ENCODE assay signal across 9 mouse cellular contexts in the genomic region with DNA sequence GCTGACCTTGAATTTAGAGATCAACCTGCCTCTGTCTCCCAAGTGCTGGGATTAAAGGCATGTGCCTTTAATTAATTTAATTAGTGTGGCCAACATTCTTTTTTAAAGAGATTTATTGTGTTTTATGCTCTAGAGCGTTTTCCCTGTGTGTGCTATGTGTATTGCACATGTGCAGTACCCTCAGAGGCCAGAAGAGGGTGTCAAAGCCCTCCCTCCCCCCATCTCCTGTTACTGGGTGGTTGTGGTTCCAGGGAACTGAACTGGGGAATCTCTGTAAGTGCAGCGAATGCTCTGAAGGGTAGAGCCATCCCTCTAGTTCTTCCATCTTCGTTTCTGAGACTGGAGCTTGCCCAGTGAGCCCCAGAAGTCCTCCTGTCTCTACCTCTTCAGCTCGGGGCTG. TPM values are rescaled to one million over a fixed set of nuclear protein-coding genes. Genes with fewer than 3 reads are reported as not detected.
A peak's percentile ranks its signal among the peaks of the same experiment; 100 is the strongest.
DNase-seq lines count a peak whose midpoint lies in the region; TF ChIP-seq lines count a peak whose summit lies in the region.
"Had no signal": no experiment of that assay in that cellular context is flagged by ENCODE, and none has a peak within 500 bp of the region (broad histone marks: within the 10 kb centered on the region; RNA-seq: fewer than 3 reads in every experiment).

No protein-coding gene starts in this region.

- TF ChIP-seq CTCF in spleen, adult 2 months (IDR thresholded peaks at IDR 0.05; ENCODE audit: extremely low read depth, insufficient read depth, insufficient read length, insufficient replicate concordance): peak; percentile 16; the same call in 1 of the 2 replicates

- H3K27ac ChIP-seq in spleen, adult 2 months (ENCODE audit: insufficient read depth, low read length): no peak overlapping the region
- H3K27ac ChIP-seq: limb, embryonic 13.5 days had no signal

- no peaks in the 10 kb centered on the region for H3K27me3 ChIP-seq in spleen, adult 2 months (ENCODE audit: control insufficient read depth, insufficient read depth, low read length)
- H3K27me3 ChIP-seq: limb, embryonic 13.5 days had no signal

- WGBS in spleen, adult 2 months: 62% methylated on average over 4 of the region's 4 CpGs

- no peak overlapping the region for H3K4me3 ChIP-seq in spleen, adult 2 months (ENCODE audit: extremely low read depth, insufficient read depth, insufficient read length)
- H3K4me3 ChIP-seq: limb, embryonic 13.5 days had no signal

- peak; percentile 72 for DNase-seq in heart, adult 11 months
- DNase-seq in heart, adult 8-10 months (ENCODE audit: low spot score): no peak
- DNase-seq in spleen, adult 2 months (ENCODE audit: low read depth in 1 of 2, low spot score in 2 of 2): no peak
- no peak for DNase-seq in spleen, postnatal 36 days (ENCODE audit: low spot score in 2 of 2)
- DNase-seq in embryo, embryonic 10.5 days (ENCODE audit: low spot score): peak; percentile 60
- peak; percentile 45 for DNase-seq in mesoderm, embryonic 11.5 days (ENCODE audit: low read depth, low spot score)
- no peak for DNase-seq in layer of hippocampus, adult 18-20 months (ENCODE audit: low spot score in 2 of 2)
- DNase-seq in layer of hippocampus, postnatal 36 days: no peak

- H3K36me3 ChIP-seq in spleen, adult 2 months (ENCODE audit: control insufficient read depth, insufficient read depth, low read length): no peaks in the 10 kb centered on the region
- H3K36me3 ChIP-seq: limb, embryonic 13.5 days had no signal

- no peak for TF ChIP-seq POLR2A in spleen, adult 2 months (IDR thresholded peaks at IDR 0.05; ENCODE audit: low read depth, low read length)

- no peaks in the 10 kb centered on the region for H3K4me1 ChIP-seq in spleen, adult 2 months (ENCODE audit: control insufficient read depth, insufficient read depth, insufficient read length)
- H3K4me1 ChIP-seq: limb, embryonic 13.5 days had no signal

RNA-seq across cellular contexts. Expression of a gene that starts 2.1 kb away (rescaled TPM):
- 1 to 10 TPM in 3 of 4 experiments, under 1 TPM in 1; 0.92 to 2.8 (median 1.7) TPM for total RNA-seq in heart, adult 8-10 months (2022)
- 0.29 and 0.42 TPM in 2 replicates for polyA plus RNA-seq in spleen, adult 2 months (2012; rRNA removed)
- 1 to 10 TPM in 1 of 2 experiments, under 1 TPM in 1; 0.84 to 1.1 TPM for total RNA-seq in layer of hippocampus, adult 18-20 months (2021)
- total RNA-seq in layer of hippocampus, postnatal 36 days (2021): 1 to 10 TPM in 1 of 2 experiments, under 1 TPM in 1; 0.86 to 1.2 TPM

Comparison
In these comparisons a context has a peak if more than half of its experiments do, and no peak if none do; other contexts are left out.
1. DNase-seq: peak in heart, adult 11 months (single experiment), embryo, embryonic 10.5 days (single experiment) and mesoderm, embryonic 11.5 days (single experiment); none in heart, adult 8-10 months (single experiment), spleen, adult 2 months (0 of 2), spleen, postnatal 36 days (0 of 2), layer of hippocampus, adult 18-20 months (0 of 2) and layer of hippocampus, postnatal 36 days (0 of 2).